Mouse (Mus musculus) adrenal gland, postnatal 25 days (tissue): ENCODE measurements around the gene Mpz. TPM values are rescaled to one million over a fixed set of nuclear protein-coding genes. Genes with fewer than 3 reads are reported as not detected.

Experiments used
- total RNA-seq: library from RNA; stranded (reverse); gene quantifications from 2 replicates; pipeline ENCODE4 v1.2.3, GENCODE M21; 2021

The Mpz gene
- total RNA-seq, 1 experiment from 2014 or later: 0.88 TPM

Other genes with a start within 250 kb of the Mpz start
- gene Fcrlb, start 237.8 kb upstream of the Mpz start, total RNA-seq: not detected in 2 replicates
- 0.46 TPM in 1 of 2 replicates, not detected in the other for gene Fcrla, start 223.1 kb upstream of the Mpz start, total RNA-seq
- 1.5 and 2.6 TPM in 2 replicates for gene Fcgr2b, start 174.2 kb upstream of the Mpz start, total RNA-seq
- 0.76 and 1.6 TPM in 2 replicates for gene Fcgr4, start 131.8 kb upstream of the Mpz start, total RNA-seq
- gene Fcgr3, start 85.8 kb upstream of the Mpz start, total RNA-seq: 5.5 and 7.4 TPM in 2 replicates
- gene Cfap126, start 36.8 kb upstream of the Mpz start, total RNA-seq: 2.3 and 4.5 TPM in 2 replicates
- gene Sdhc, start 108 bp upstream of the Mpz start, total RNA-seq: 372 and 386 TPM in 2 replicates
- 36.1 and 37.7 TPM in 2 replicates for gene Pcp4l1, start 45.6 kb downstream of the Mpz start, total RNA-seq
- 3.0 TPM in 1 of 2 replicates, not detected in the other for gene Nr1i3, start 63.3 kb downstream of the Mpz start, total RNA-seq
- gene Tomm40l, start 71.8 kb downstream of the Mpz start, total RNA-seq: 32.9 and 43.7 TPM in 2 replicates
- gene Apoa2, start 74.3 kb downstream of the Mpz start, total RNA-seq: 2.1 and 105 TPM in 2 replicates
- gene Fcer1g, start 83.7 kb downstream of the Mpz start, total RNA-seq: 11.1 and 13.7 TPM in 2 replicates
- gene Adamts4, start 99.7 kb downstream of the Mpz start, total RNA-seq: 0.62 and 0.67 TPM in 2 replicates
- gene Ndufs2, start 100.7 kb downstream of the Mpz start, total RNA-seq: 565 and 662 TPM in 2 replicates
- gene B4galt3, start 119.6 kb downstream of the Mpz start, total RNA-seq: 36.9 and 38.1 TPM in 2 replicates
- gene Ppox, start 130.5 kb downstream of the Mpz start, total RNA-seq: 41.6 and 54.7 TPM in 2 replicates
- 47.8 and 50.5 TPM in 2 replicates for gene Usp21, start 137.3 kb downstream of the Mpz start, total RNA-seq
- 132 and 151 TPM in 2 replicates for gene Ufc1, start 144.3 kb downstream of the Mpz start, total RNA-seq
- gene Dedd, start 178.4 kb downstream of the Mpz start, total RNA-seq: 35.9 and 36.5 TPM in 2 replicates
- gene Nit1, start 194.9 kb downstream of the Mpz start, total RNA-seq: 83.2 and 86.9 TPM in 2 replicates
- gene Pfdn2, start 195.0 kb downstream of the Mpz start, total RNA-seq: 140 and 145 TPM in 2 replicates
- gene Klhdc9, start 210.1 kb downstream of the Mpz start, total RNA-seq: 1.4 and 4.9 TPM in 2 replicates
- 0.12 TPM in 1 of 2 replicates, not detected in the other for gene Nectin4, start 219.4 kb downstream of the Mpz start, total RNA-seq
- gene Arhgap30, start 238.2 kb downstream of the Mpz start, total RNA-seq: 1.8 and 2.2 TPM in 2 replicates